Mouse (Mus musculus) heart, adult 11 months (tissue): ENCODE measurements at regions not wholly inside any gene's neighbourhood (a gene's known extent, or its start where the extent isn't known, plus 50 kb on each side); places are given as distances from the start of the nearest gene placed in this dataset.

ENCODE experiments used
- DNase-seq: peaks from one replicate; pipeline ENCODE4 v3.0.0; 2022

- peak; percentile 93 for DNase-seq
These were observed 576.3 kb upstream of the Kdm8 start for GRCm38 (mm10) chr7:124868133-124868603.

- DNase-seq: no peak
These were observed 575.9 kb upstream of the Kdm8 start for GRCm38 (mm10) chr7:124868621-124869020.

- peak; percentile 43 for DNase-seq
These were observed 563.7 kb upstream of the Kdm8 start for GRCm38 (mm10) chr7:124880771-124881170.

- DNase-seq: peak; percentile 36
These were observed 537.2 kb upstream of the Kdm8 start for GRCm38 (mm10) chr7:124907233-124907632.

- peak; percentile 78 for DNase-seq
These were observed 536.7 kb upstream of the Kdm8 start for GRCm38 (mm10) chr7:124907662-124908296.

- peak; percentile 43 for DNase-seq
These were observed 530.4 kb upstream of the Kdm8 start for GRCm38 (mm10) chr7:124914061-124914460.

GRCm38 (mm10) chr7:124914479-124914878, 530.0 kb upstream of the Kdm8 start:
- peak; percentile 68 for DNase-seq

- peak; percentile 51 for DNase-seq
These were observed 529.5 kb upstream of the Kdm8 start for GRCm38 (mm10) chr7:124914972-124915371.

- DNase-seq: peak; percentile 61
These were observed 528.8 kb upstream of the Kdm8 start for GRCm38 (mm10) chr7:124915637-124916036.

GRCm38 (mm10) chr7:124917606-124918120, 526.8 kb upstream of the Kdm8 start:
- peak; percentile 52 for DNase-seq

GRCm38 (mm10) chr7:124922806-124923205, 521.7 kb upstream of the Kdm8 start:
- peak; percentile 41 for DNase-seq

GRCm38 (mm10) chr7:124933573-124933972, 510.9 kb upstream of the Kdm8 start:
- DNase-seq: peak; percentile 39

GRCm38 (mm10) chr7:124939357-124939756, 505.1 kb upstream of the Kdm8 start:
- DNase-seq: peak; percentile 61

- DNase-seq: no peak
These were observed 502.9 kb upstream of the Kdm8 start for GRCm38 (mm10) chr7:124941527-124941926.

GRCm38 (mm10) chr7:124946424-124946823, 498.1 kb upstream of the Kdm8 start:
- peak; percentile 82 for DNase-seq

- peak; percentile 39 for DNase-seq
These were observed 487.1 kb upstream of the Kdm8 start for GRCm38 (mm10) chr7:124957329-124957728.

GRCm38 (mm10) chr7:124974870-124975488, 469.5 kb upstream of the Kdm8 start:
- DNase-seq: peak; percentile 15

- DNase-seq: no peak
These were observed 455.0 kb upstream of the Kdm8 start for GRCm38 (mm10) chr7:124989456-124989855.

- DNase-seq: no peak
These were observed 453.8 kb upstream of the Kdm8 start for GRCm38 (mm10) chr7:124990695-124991094.

GRCm38 (mm10) chr7:124996538-124996937, 447.9 kb upstream of the Kdm8 start:
- peak; percentile 83 for DNase-seq

GRCm38 (mm10) chr7:125000669-125001068, 443.8 kb upstream of the Kdm8 start:
- no peak for DNase-seq

GRCm38 (mm10) chr7:125005638-125006037, 438.8 kb upstream of the Kdm8 start:
- DNase-seq: no peak

GRCm38 (mm10) chr7:125019259-125019658, 425.2 kb upstream of the Kdm8 start:
- DNase-seq: no peak

- DNase-seq: no peak
These were observed 419.5 kb upstream of the Kdm8 start for GRCm38 (mm10) chr7:125024944-125025343.
